Mouse (Mus musculus) erythroblast, embryonic 14.5 days (primary cell): ENCODE data around the gene Alpk3.

Experiments used
- GATA1 ChIP-seq: IDR thresholded peaks from 2 replicates; pipeline ENCODE4 v1.6.1; 2012; ENCODE audit warnings: low read length, inconsistent platforms, mixed read lengths
- TAL1 ChIP-seq: IDR thresholded peaks from 3 replicates; pipeline ENCODE4 v1.6.1; 2012; ENCODE audit warnings: low read length, inconsistent platforms, mixed read lengths

DNA sequence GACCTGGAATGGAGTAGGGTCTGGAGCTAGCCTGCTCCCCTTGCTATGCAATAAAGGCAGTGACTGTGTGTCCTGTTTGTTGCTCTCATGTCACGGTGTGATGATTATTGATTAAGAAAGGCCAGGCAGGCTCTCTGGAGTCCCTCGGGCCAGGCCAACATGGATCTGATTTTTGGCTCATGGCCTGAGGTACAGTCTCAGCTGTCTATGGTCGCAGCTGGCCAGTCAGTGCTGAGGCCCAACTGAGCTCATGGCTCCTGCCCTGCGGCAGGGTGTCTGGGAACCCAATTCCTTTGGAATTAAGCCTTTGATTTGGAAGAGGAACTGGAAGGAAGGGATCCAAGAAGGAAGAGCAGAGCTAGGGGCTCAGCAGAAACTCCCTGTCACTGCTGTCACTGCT, 48.1 kb downstream of the Alpk3 start:
- TF ChIP-seq TAL1 (no peak), GATA1 (no peak)
